23 mouse cellular contexts compared by ENCODE assay signal in genomic region chr2:166693394-166693793, GRCm38 (mm10). TPM values are rescaled to one million over a fixed set of nuclear protein-coding genes. Genes with fewer than 3 reads are reported as not detected.
A peak's percentile ranks its signal among the peaks of the same experiment; 100 is the strongest.
DNase-seq lines count a peak whose midpoint lies in the region; ATAC-seq lines count a peak whose summit lies in the region.
"Had no signal": no experiment of that assay in that cellular context is flagged by ENCODE, and none has a peak within 500 bp of the region (broad histone marks: within the 10 kb centered on the region; RNA-seq: fewer than 3 reads in every experiment).

No protein-coding gene starts in this region.

- H3K4me1 ChIP-seq in forebrain, embryonic 15.5 days = peaks cover 25% of the 10 kb centered on the region
- H3K4me1 ChIP-seq in forebrain, embryonic 11.5 days (replicated peaks; ENCODE audit: control insufficient read depth, insufficient read depth, low read length) = peaks cover 8% of the 10 kb centered on the region
- H3K4me1 ChIP-seq in neural tube, embryonic 13.5 days (replicated peaks) = peaks cover 46% of the 10 kb centered on the region
- peaks cover 26% of the 10 kb centered on the region for H3K4me1 ChIP-seq in limb, embryonic 10.5 days

- no peak for DNase-seq in forebrain, embryonic 11.5 days (ENCODE audit: low spot score)
- DNase-seq in neural tube, embryonic 10.5 days (ENCODE audit: extremely low spot score, low spot score) = no peak
- no peak for DNase-seq in limb, embryonic 10.5 days (ENCODE audit: low spot score)
- DNase-seq in thymus, postnatal 25 days = no peak
- DNase-seq in adrenal gland, adult 8-10 months = no peak
- no peak for DNase-seq in frontal cortex, adult 2 months (ENCODE audit: extremely low spot score in 1 of 2, low spot score in 1 of 2)
- DNase-seq: adrenal gland, postnatal 10 days; cerebellum, adult 9-10 months; forebrain, postnatal 0 days; gastrocnemius, adult 2 months; kidney, adult 8-10 months; kidney, postnatal 25 days; liver; lung, embryonic 14.5 days; thymus, postnatal 36 days had no signal

- H3K9ac ChIP-seq in forebrain, embryonic 15.5 days (replicated peaks) = no peak overlapping the region
- no peak overlapping the region for H3K9ac ChIP-seq in forebrain, embryonic 11.5 days (ENCODE audit: low read length)
- H3K9ac ChIP-seq in neural tube, embryonic 13.5 days = no peak overlapping the region
- H3K9ac ChIP-seq: embryonic facial prominence, embryonic 12.5 days; forebrain, postnatal 0 days; lung, embryonic 14.5 days; neural tube, embryonic 12.5 days had no signal

- 84% methylated on average over 4 of the region's 4 CpGs for WGBS in forebrain, embryonic 15.5 days
- WGBS in forebrain, embryonic 11.5 days = 89% methylated on average over 4 of the region's 4 CpGs
- WGBS in neural tube, embryonic 13.5 days = 81% methylated on average over 4 of the region's 4 CpGs
- WGBS in limb, embryonic 10.5 days = 78% methylated on average over 4 of the region's 4 CpGs

- H3K36me3 ChIP-seq in forebrain, embryonic 15.5 days = 0 out of 2 replicates have a peak, but pooled peaks cover 2% of the 10 kb centered on the region
- no peaks in the 10 kb centered on the region for H3K36me3 ChIP-seq in forebrain, embryonic 11.5 days (ENCODE audit: control insufficient read depth, insufficient read depth, low read length)
- no peaks in the 10 kb centered on the region for H3K36me3 ChIP-seq in neural tube, embryonic 13.5 days
- H3K36me3 ChIP-seq in limb, embryonic 10.5 days = peaks cover 11% of the 10 kb centered on the region
- H3K36me3 ChIP-seq: neural tube, embryonic 12.5 days had no signal

- H3K27me3 ChIP-seq in forebrain, embryonic 15.5 days = no peaks in the 10 kb centered on the region
- H3K27me3 ChIP-seq in forebrain, embryonic 11.5 days (ENCODE audit: control insufficient read depth, insufficient read depth, low read length) = no peaks in the 10 kb centered on the region
- H3K27me3 ChIP-seq in neural tube, embryonic 13.5 days = no peaks in the 10 kb centered on the region
- no peaks in the 10 kb centered on the region for H3K27me3 ChIP-seq in limb, embryonic 10.5 days (ENCODE audit: low read depth, poor library complexity, severe bottlenecking)
- H3K27me3 ChIP-seq: embryonic facial prominence, embryonic 12.5 days; neural tube, embryonic 12.5 days had no signal

- no peaks in the 10 kb centered on the region for H3K9me3 ChIP-seq in forebrain, embryonic 15.5 days
- no peaks in the 10 kb centered on the region for H3K9me3 ChIP-seq in forebrain, embryonic 11.5 days (ENCODE audit: control insufficient read depth, low read length)
- no peaks in the 10 kb centered on the region for H3K9me3 ChIP-seq in neural tube, embryonic 13.5 days
- H3K9me3 ChIP-seq in limb, embryonic 10.5 days (replicated peaks) = no peaks in the 10 kb centered on the region
- H3K9me3 ChIP-seq: embryonic facial prominence, embryonic 12.5 days; heart, embryonic 10.5 days had no signal

- peak overlapping the region; percentile 27 for H3K27ac ChIP-seq in forebrain, embryonic 15.5 days (replicated peaks)
- H3K27ac ChIP-seq in forebrain, embryonic 11.5 days (ENCODE audit: low read depth, low read length) = no peak overlapping the region
- H3K27ac ChIP-seq in neural tube, embryonic 13.5 days (replicated peaks) = peak overlapping the region; percentile 86
- H3K27ac ChIP-seq in limb, embryonic 10.5 days = peak overlapping the region; percentile 78; the same call in 1 of the 2 replicates
- H3K27ac ChIP-seq: gastrocnemius, adult 2 months; heart, embryonic 10.5 days; macrophage; neural tube, embryonic 12.5 days had no signal

- H3K4me3 ChIP-seq in forebrain, embryonic 15.5 days = no peak overlapping the region
- H3K4me3 ChIP-seq in forebrain, embryonic 11.5 days (ENCODE audit: low read depth, low read length) = no peak overlapping the region
- H3K4me3 ChIP-seq in neural tube, embryonic 13.5 days = no peak overlapping the region
- H3K4me3 ChIP-seq in limb, embryonic 10.5 days = no peak overlapping the region
- H3K4me3 ChIP-seq: embryonic facial prominence, embryonic 12.5 days; erythroblast, embryonic 14.5 days; gastrocnemius, adult 2 months; heart, embryonic 10.5 days; midbrain, embryonic 10.5 days; neural tube, embryonic 12.5 days had no signal

- no peak for ATAC-seq in forebrain, embryonic 15.5 days (replicated peaks)
- ATAC-seq in forebrain, embryonic 11.5 days (replicated peaks; ENCODE audit: low FRiP score) = no peak
- no peak for ATAC-seq in neural tube, embryonic 13.5 days (ENCODE audit: low read depth)
- ATAC-seq: forebrain, postnatal 0 days had no signal

- no peak overlapping the region for H3K4me2 ChIP-seq in forebrain, embryonic 15.5 days (replicated peaks)
- H3K4me2 ChIP-seq in forebrain, embryonic 11.5 days (ENCODE audit: low read depth, low read length, severe bottlenecking) = no peak overlapping the region
- no peak overlapping the region for H3K4me2 ChIP-seq in neural tube, embryonic 13.5 days
- H3K4me2 ChIP-seq: embryonic facial prominence, embryonic 12.5 days; lung, embryonic 14.5 days; neural tube, embryonic 12.5 days had no signal

RNA-seq across cellular contexts. Expression of gene Prex1, which starts 20.2 kb away (rescaled TPM):
- 38.8 and 43.9 TPM in 2 replicates for polyA plus RNA-seq in forebrain, embryonic 15.5 days (2015; fragmentation: Nextera tagmentation; extraction: Ambion mirVana)
- 22.3 and 29.7 TPM in 2 replicates for polyA plus RNA-seq in forebrain, embryonic 11.5 days (2014; fragmentation: Nextera tagmentation; extraction: Ambion mirVana)
- 28.5 and 29.3 TPM in 2 replicates for polyA plus RNA-seq in neural tube, embryonic 13.5 days (2015; fragmentation: Nextera tagmentation; extraction: Ambion mirVana)
- polyA plus RNA-seq in limb, embryonic 10.5 days (2016; fragmentation: Nextera tagmentation; extraction: Ambion mirVana) = 24.6 and 26.2 TPM in 2 replicates
- 10 to 100 TPM; 10.4 to 24.3 (median 17.8) TPM for total RNA-seq in adrenal gland, adult 8-10 months (2022)
- 101 and 102 TPM in 2 replicates for polyA plus RNA-seq in frontal cortex, adult 2 months (2012; rRNA removed)
